Mouse (Mus musculus) midbrain, postnatal 0 days (tissue): ENCODE measurements around the gene Cpox. TPM values are rescaled to one million over a fixed set of nuclear protein-coding genes. Genes with fewer than 3 reads are reported as not detected.

ENCODE experiments used
- ATAC-seq: fragments of 200-750 bp; cut with Nextera tagmentation; 2 replicates; pipeline ENCODE4 v1.8.0; 2017; ENCODE audit warnings: moderate number of reproducible peaks, mild to moderate bottlenecking, moderate TSS enrichment, moderate library complexity; ENCODE audit not compliant: low FRiP score
- DNase-seq: peaks from one replicate; pipeline ENCODE4 v3.0.0-alpha.2; 2015; ENCODE audit warnings: low spot score
- H3K27ac ChIP-seq: fragments of 300-500 bp; sonication (generic); 2 replicates; pipeline ENCODE4 v1.5.1; 2014; ENCODE audit warnings: low read depth, mild to moderate bottlenecking, low read length, mixed read lengths
- H3K27me3 ChIP-seq: fragments of 300-500 bp; sonication (generic); 2 replicates; pipeline ENCODE4 v1.6.1; 2014; ENCODE audit warnings: low read length, control low read depth, mixed read lengths; ENCODE audit not compliant: insufficient read depth
- H3K36me3 ChIP-seq: fragments of 300-500 bp; sonication (generic); 2 replicates; pipeline ENCODE4 v1.6.1; 2014; ENCODE audit warnings: low read length, control low read depth, mixed read lengths; ENCODE audit not compliant: insufficient read depth
- H3K4me1 ChIP-seq: fragments of 300-500 bp; sonication (generic); 2 replicates; pipeline ENCODE4 v1.6.1; 2014; ENCODE audit warnings: mild to moderate bottlenecking, control low read depth, antibody characterized with exemption, low read length, mixed read lengths; ENCODE audit not compliant: insufficient read depth
- H3K4me2 ChIP-seq: fragments of 300-500 bp; sonication (generic); 2 replicates; pipeline ENCODE4 v1.6.1; 2014; ENCODE audit warnings: low read depth, mild to moderate bottlenecking, low read length, mixed read lengths; ENCODE audit not compliant: poor library complexity, severe bottlenecking
- H3K4me3 ChIP-seq: fragments of 300-500 bp; sonication (generic); 2 replicates; pipeline ENCODE4 v1.5.1; 2014; ENCODE audit warnings: low read depth, mild to moderate bottlenecking, low read length, moderate library complexity
- H3K9ac ChIP-seq: fragments of 300-500 bp; sonication (generic); replicated peaks from 2 replicates; pipeline ENCODE4 v1.6.1; 2014; ENCODE audit warnings: mild to moderate bottlenecking, low read length, moderate library complexity, mixed read lengths; ENCODE audit not compliant: poor library complexity, severe bottlenecking
- H3K9me3 ChIP-seq: fragments of 300-500 bp; sonication (generic); 2 replicates; pipeline ENCODE4 v1.6.1; 2016; ENCODE audit warnings: low read length, control low read depth
- CTCF ChIP-seq: IDR thresholded peaks from 2 replicates; pipeline ENCODE4 v1.5.1; 2016; ENCODE audit warnings: antibody characterized with exemption, mild to moderate bottlenecking
- WGBS: fragments of 180-500 bp; shearing (Covaris S2); extraction: QIAGEN DNeasy Blood & Tissue Kit; methylation state at CpG from one replicate; pipeline ENCODE4 v1.1.7; 2014; 5-methylcytosine and 5-hydroxymethylcytosine counted together
- microRNA-seq: library from miRNA; unstranded; fragments of <30 nt; microRNA quantifications from one replicate; pipeline ENCODE4, GENCODE M21; 2016; ENCODE audit warnings: borderline number of aligned reads
- polyA plus RNA-seq: library from polyadenylated mRNA; unstranded; fragments of >200 nt; fragmentation: Nextera tagmentation; extraction: Ambion mirVana; gene quantifications from 2 replicates; pipeline ENCODE4 v1.2.1, GENCODE M21; 2015
- total RNA-seq: library from RNA; depleted of rRNA; stranded (reverse); fragments of >200 nt; gene quantifications from 2 replicates; pipeline ENCODE4 v1.2.3, GENCODE M21; 2014; rRNA removed

Cpox gene
- total and polyA plus RNA-seq, 2 experiments from 2014 or later: 12.4 to 14.9 TPM

DNA sequence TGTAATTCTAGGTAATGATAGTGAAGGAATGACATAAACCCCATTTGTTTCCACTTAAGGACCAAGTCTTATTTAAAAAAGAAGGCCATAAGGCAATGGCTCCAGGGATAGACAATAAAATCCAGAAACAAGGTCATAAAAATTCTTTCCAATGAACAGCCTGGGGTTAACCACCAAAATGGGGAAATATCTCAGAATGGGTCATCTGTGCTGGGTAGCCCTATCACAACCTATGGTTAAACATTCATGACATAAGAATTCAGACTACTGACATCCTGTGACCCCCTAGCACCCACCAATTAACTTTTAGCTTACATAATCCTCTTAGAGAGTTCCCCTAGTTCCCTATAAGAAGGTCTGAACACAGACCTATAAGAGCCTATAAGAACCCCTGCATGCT is 86.1 kb downstream of the Cpox start:
- Histone ChIP-seq H3K9ac (no peak overlapping the region), H3K9me3 (no peaks in the 10 kb centered on the region), H3K4me2 (no peak overlapping the region), H3K27ac (no peak overlapping the region), H3K4me1 (no peaks in the 10 kb centered on the region), H3K4me3 (no peak overlapping the region), H3K27me3 (no peaks in the 10 kb centered on the region), H3K36me3 (no peaks in the 10 kb centered on the region)
- no peak for TF ChIP-seq CTCF
- no peak for ATAC-seq
- no peak for DNase-seq

DNA sequence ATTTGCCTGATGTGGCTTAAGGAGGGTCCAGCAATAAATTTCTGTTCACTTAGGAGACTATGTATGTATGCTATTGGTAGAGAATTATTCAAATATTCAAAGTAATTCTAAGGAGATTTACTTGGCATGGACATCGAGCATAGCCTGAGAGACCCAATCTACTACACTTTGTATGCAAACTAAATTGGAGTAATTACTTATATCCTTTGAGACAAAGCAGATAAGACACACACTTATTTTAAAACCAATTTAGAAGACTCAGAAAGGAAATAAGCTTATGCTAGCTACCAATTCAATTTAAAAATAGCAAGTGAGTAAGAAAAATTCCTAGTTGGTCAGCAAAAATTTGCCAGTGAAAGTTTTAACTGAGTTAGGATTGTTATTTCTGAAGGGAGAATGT is 93.0 kb downstream of the Cpox start, which contains the start of gene Olfr172:
TSS of gene Olfr172 (minus strand) at position 101 of the 400 bp plus-strand sequence.
- no peaks in the 10 kb centered on the region for H3K4me1 ChIP-seq
- no peak within 1 kb of the TSS for H3K4me3 ChIP-seq
- no peak within 1 kb of the TSS for H3K27ac ChIP-seq
- no peak for TF ChIP-seq CTCF
- DNase-seq (no peak), ATAC-seq (no peak)
- no peaks in the 10 kb centered on the region for H3K9me3 ChIP-seq
- 49% methylated on average over 1 of the region's 1 CpGs for WGBS
- no peaks in the 10 kb centered on the region for H3K36me3 ChIP-seq
- H3K4me2 ChIP-seq: no peak within 1 kb of the TSS
- H3K27me3 ChIP-seq: no peaks in the 10 kb centered on the region
- no peak within 1 kb of the TSS for H3K9ac ChIP-seq

Small RNAs within 50 kb of the gene (microRNA-seq; reads per million reads assigned to microRNA genes)
- not detected for gene Gm27564

Other genes starting within 250 kb of the Cpox start
- 3.8 and 6.5 TPM in 2 replicates for gene St3gal6, start 146.0 kb upstream of the Cpox start, total RNA-seq
- 14.9 and 18.0 TPM in 2 replicates for gene St3gal6, start 146.0 kb upstream of the Cpox start, polyA plus RNA-seq
- gene Gm813, start 53.3 kb upstream of the Cpox start, total RNA-seq: not detected in 2 replicates
- not detected in 2 replicates for gene Gm813, start 53.3 kb upstream of the Cpox start, polyA plus RNA-seq
- gene E330017A01Rik, start 31.6 kb upstream of the Cpox start, total RNA-seq: not detected in 2 replicates
- 0.14 TPM in 1 of 2 replicates, not detected in the other for gene E330017A01Rik, start 31.6 kb upstream of the Cpox start, polyA plus RNA-seq
- 0.11 and 2.1 TPM in 2 replicates for gene Gpr15, start 48.8 kb downstream of the Cpox start, total RNA-seq
- not detected in 2 replicates for gene Gpr15, start 48.8 kb downstream of the Cpox start, polyA plus RNA-seq
- gene Cldnd1, start 57.6 kb downstream of the Cpox start, total RNA-seq: 74.2 and 96.9 TPM in 2 replicates
- gene Cldnd1, start 57.6 kb downstream of the Cpox start, polyA plus RNA-seq: 156 and 174 TPM in 2 replicates
- not detected in 2 replicates for gene Olfr172, start 92.9 kb downstream of the Cpox start, total RNA-seq
- gene Olfr172, start 92.9 kb downstream of the Cpox start, polyA plus RNA-seq: not detected in 2 replicates
- gene Olfr173, start 130.0 kb downstream of the Cpox start, total RNA-seq: not detected in 2 replicates
- not detected in 2 replicates for gene Olfr173, start 130.0 kb downstream of the Cpox start, polyA plus RNA-seq
- not detected in 2 replicates for gene Olfr175-ps1, start 156.5 kb downstream of the Cpox start, total RNA-seq
- gene Olfr175-ps1, start 156.5 kb downstream of the Cpox start, polyA plus RNA-seq: not detected in 2 replicates
- gene Olfr177, start 204.5 kb downstream of the Cpox start, total RNA-seq: not detected in 2 replicates
- not detected in 2 replicates for gene Olfr177, start 204.5 kb downstream of the Cpox start, polyA plus RNA-seq
- not detected in 2 replicates for gene Olfr178, start 221.8 kb downstream of the Cpox start, total RNA-seq
- gene Olfr178, start 221.8 kb downstream of the Cpox start, polyA plus RNA-seq: not detected in 2 replicates